Mouse (Mus musculus) thymus, adult 2 months (tissue): ENCODE results near the gene Nfia. TPM values are rescaled to one million over a fixed set of nuclear protein-coding genes. Genes with fewer than 3 reads are reported as not detected.

Source experiments
- DNase-seq: peaks from one replicate; pipeline ENCODE4 v3.0.0; 2021
- H3K27ac ChIP-seq: fragments of 200-500 bp; 2 replicates; pipeline ENCODE4 v1.5.1; 2012; ENCODE audit warnings: low read length, control low read depth; ENCODE audit not compliant: control insufficient read depth, insufficient read depth
- H3K27me3 ChIP-seq: fragments of 200-500 bp; 2 replicates; pipeline ENCODE4 v1.6.1; 2012; ENCODE audit warnings: mild to moderate bottlenecking, low read length, moderate library complexity, mixed read lengths; ENCODE audit not compliant: control insufficient read depth, insufficient read depth
- H3K36me3 ChIP-seq: fragments of 200-500 bp; 2 replicates; pipeline ENCODE4 v1.6.1; 2012; ENCODE audit warnings: mild to moderate bottlenecking, low read length, moderate library complexity; ENCODE audit not compliant: control insufficient read depth, insufficient read depth
- H3K4me1 ChIP-seq: fragments of 200-500 bp; replicated peaks from 2 replicates; pipeline ENCODE4 v1.6.1; 2012; ENCODE audit warnings: low read length; ENCODE audit not compliant: control insufficient read depth, insufficient read depth
- H3K4me3 ChIP-seq: fragments of 200-500 bp; 2 replicates; pipeline ENCODE4 v1.5.1; 2012; ENCODE audit warnings: mild to moderate bottlenecking, low read length, control low read depth, moderate library complexity; ENCODE audit not compliant: control insufficient read depth, insufficient read depth
- CTCF ChIP-seq: fragments of 200-500 bp; IDR thresholded peaks from 2 replicates; pipeline ENCODE4 v1.5.1; 2012; ENCODE audit warnings: mild to moderate bottlenecking, control low read depth, low read length, moderate library complexity, borderline replicate concordance; ENCODE audit not compliant: control insufficient read depth, poor library complexity, insufficient read depth; ENCODE audit errors: extremely low read depth
- POLR2A ChIP-seq: fragments of 200-500 bp; IDR thresholded peaks from 2 replicates; pipeline ENCODE4 v1.6.1; 2012; ENCODE audit warnings: mild to moderate bottlenecking, low read length, control low read depth, moderate library complexity; ENCODE audit not compliant: control insufficient read depth, poor library complexity, insufficient read depth; ENCODE audit errors: extremely low read depth
- WGBS: fragments of 180-500 bp; shearing (Covaris S2); methylation state at CpG from one replicate; pipeline ENCODE4 v1.1.7; 2018; 5-methylcytosine and 5-hydroxymethylcytosine counted together
- polyA plus RNA-seq: library from polyadenylated mRNA; depleted of rRNA; stranded (reverse); fragments of >200 nt; gene quantifications from 2 replicates; pipeline ENCODE4 v1.2.3, GENCODE M21; 2012

The Nfia gene
- polyA plus RNA-seq, 1 experiment = 26.4 TPM

- WGBS = under 1% methylated on average over 69 of the region's 77 CpGs
- Histone ChIP-seq H3K27ac (no peak overlapping the region), H3K36me3 (no peaks in the 10 kb centered on the region), H3K4me1 (peaks cover 16% of the 10 kb centered on the region), H3K27me3 (peaks cover 14% of the 10 kb centered on the region), H3K4me3 (peak overlapping the region; percentile 52)
- peak; percentile 47 for DNase-seq
- TF ChIP-seq CTCF (no peak), POLR2A (no peak)
Measured at GRCm38 (mm10) chr4:97777081-97777705, 4.7 kb downstream of the Nfia start.

GRCm38 (mm10) chr4:97777706-97778176, 5.2 kb downstream of the Nfia start, which contains the start of gene E130114P18Rik:
Gene E130114P18Rik, minus strand, starts transcription at chr4:97778078.
- Histone ChIP-seq H3K4me1 (peaks cover 16% of the 10 kb centered on the region), H3K4me3 (peak within 1 kb of the TSS; percentile 52), H3K36me3 (no peaks in the 10 kb centered on the region), H3K27ac (no peak within 1 kb of the TSS), H3K27me3 (peaks cover 14% of the 10 kb centered on the region)
- WGBS = under 1% methylated on average over 37 of the region's 37 CpGs
- TF ChIP-seq POLR2A (no peak), CTCF (no peak)
- peak; percentile 29 for DNase-seq

GRCm38 (mm10) chr4:97778211-97779002, 5.9 kb downstream of the Nfia start:
- H3K4me3 ChIP-seq = peak overlapping the region; percentile 45
- H3K36me3 ChIP-seq = no peaks in the 10 kb centered on the region
- peaks cover 16% of the 10 kb centered on the region for H3K4me1 ChIP-seq
- 2% methylated on average over 94 of the region's 94 CpGs for WGBS
- no peak for TF ChIP-seq POLR2A
- TF ChIP-seq CTCF = no peak
- DNase-seq = no peak
- no peak overlapping the region for H3K27ac ChIP-seq
- peaks cover 14% of the 10 kb centered on the region for H3K27me3 ChIP-seq

GRCm38 (mm10) chr4:97779003-97779930, 6.7 kb downstream of the Nfia start:
- no peak for DNase-seq
- Histone ChIP-seq H3K4me3 (no peak overlapping the region), H3K4me1 (peaks cover 16% of the 10 kb centered on the region), H3K27me3 (peaks cover 14% of the 10 kb centered on the region), H3K27ac (no peak overlapping the region), H3K36me3 (no peaks in the 10 kb centered on the region)
- 76% methylated on average over 18 of the region's 18 CpGs for WGBS
- TF ChIP-seq CTCF (no peak), POLR2A (no peak)

- no peak for DNase-seq
- 92% methylated on average over 7 of the region's 7 CpGs for WGBS
- H3K4me1 ChIP-seq = peaks cover 14% of the 10 kb centered on the region
- no peaks in the 10 kb centered on the region for H3K36me3 ChIP-seq
- H3K27ac ChIP-seq = no peak overlapping the region
- TF ChIP-seq CTCF = no peak
- no peak for TF ChIP-seq POLR2A
- no peak overlapping the region for H3K4me3 ChIP-seq
- H3K27me3 ChIP-seq = peaks cover 14% of the 10 kb centered on the region
Measured at GRCm38 (mm10) chr4:97780024-97780423, 7.5 kb downstream of the Nfia start.
